ENCODE assay signal across 8 mouse cellular contexts in genomic region chr1:34005726-34006638, GRCm38 (mm10).
DNase-seq lines count a peak whose midpoint lies in the region; ATAC-seq lines count a peak whose summit lies in the region.

No protein-coding gene starts in this region.

- H3K4me1 ChIP-seq in erythroblast, embryonic 14.5 days (ENCODE audit: control insufficient read depth): peaks cover under 1% of the 10 kb centered on the region; the same call in 1 of the 2 replicates

- DNase-seq in embryo, embryonic 10 days (ENCODE audit: low spot score): peak; percentile 90
- DNase-seq in gastrocnemius, postnatal 14 days: peak; percentile 61
- DNase-seq in left cerebral cortex, postnatal 10 days (ENCODE audit: extremely low spot score in 1 of 2, low spot score in 2 of 2): peak; percentile 67 to 76
- peak; percentile 74 to 76 for DNase-seq in right cerebral cortex, adult 2 months (ENCODE audit: low spot score in 2 of 2)

- ATAC-seq in erythroblast, adult 5-6 weeks (replicated peaks; ENCODE audit: low FRiP score, poor library complexity, severe bottlenecking): no peak
- peak; percentile 87 for ATAC-seq in inflammation-experienced regulatory T-cells, adult 6 months
- peak; percentile 30 for ATAC-seq in megakaryocyte, adult 5-6 weeks (ENCODE audit: poor library complexity, severe bottlenecking)

- H3K4me3 ChIP-seq in erythroblast, embryonic 14.5 days (replicated peaks): peak overlapping the region; percentile 48

- H3K27me3 ChIP-seq in erythroblast, embryonic 14.5 days (ENCODE audit: control insufficient read depth): peaks cover 18% of the 10 kb centered on the region

- intact Hi-C loops in gastrocnemius, postnatal 14 days (cut with DNase I; ENCODE audit: low total_unique reads): loop anchor here (2.0 to 5.0 kb wide), 2 partner anchors 51 to 159 kb away; no protein-coding TSS in a partner anchor
- intact Hi-C loops in left cerebral cortex, postnatal 10 days (cut with DNase I): loop anchor here (5.0 kb wide), 1 partner anchor 156 kb away; no protein-coding TSS in a partner anchor

- H3K36me3 ChIP-seq in erythroblast, embryonic 14.5 days (ENCODE audit: control insufficient read depth): no peaks in the 10 kb centered on the region

- no peaks in the 10 kb centered on the region for H3K9me3 ChIP-seq in erythroblast, embryonic 14.5 days (ENCODE audit: control insufficient read depth, low read length)
